Mouse (Mus musculus) kidney, adult 2 months (tissue): ENCODE measurements around the gene Atp6v0e2.

ENCODE experiments used
- CTCF ChIP-seq: fragments of 200-500 bp; conservative IDR thresholded peaks from 2 replicates; pipeline ENCODE4 v1.5.1; 2011; ENCODE audit warnings: low read depth, mild to moderate bottlenecking, control low read depth, low read length, moderate library complexity, mixed read lengths; ENCODE audit not compliant: insufficient read depth, insufficient read length
- POLR2A ChIP-seq: fragments of 200-500 bp; IDR thresholded peaks from one replicate; pipeline ENCODE4 v1.6.1; 2011; ENCODE audit warnings: low read depth, low read length, control low read depth

DNA sequence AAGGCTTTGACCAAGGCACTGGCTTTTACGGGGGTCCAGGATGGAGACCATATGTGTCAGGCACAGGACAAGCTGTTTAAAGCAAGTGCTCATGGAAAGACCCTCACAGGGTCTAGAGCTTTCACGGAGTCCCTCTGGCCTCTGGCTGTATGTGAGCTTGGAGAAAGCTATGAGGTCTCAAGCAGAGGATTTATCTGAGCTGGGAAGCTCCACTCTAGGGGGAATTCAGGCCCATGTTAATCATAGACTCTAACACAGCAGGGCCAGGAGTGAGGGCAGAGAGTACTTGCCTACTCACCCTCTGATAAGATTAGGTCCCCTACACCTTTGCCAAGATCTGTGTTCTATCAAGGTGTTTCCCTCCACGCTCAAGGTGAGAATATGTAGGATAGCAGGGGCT, 5.2 kb downstream of the Atp6v0e2 start:
- TF ChIP-seq CTCF = no peak
- TF ChIP-seq POLR2A = no peak
